Mouse (Mus musculus) B cell, adult 62 days (primary cell): ENCODE results near the gene 4930451I11Rik. TPM values are rescaled to one million over a fixed set of nuclear protein-coding genes. Genes with fewer than 3 reads are reported as not detected.

Experiments
- total RNA-seq: library from RNA; stranded (reverse); gene quantifications from 4 replicates; pipeline ENCODE4 v1.2.4, GENCODE M21; 2023

Gene 4930451I11Rik
- total RNA-seq = not detected in 4 replicates

DNA sequence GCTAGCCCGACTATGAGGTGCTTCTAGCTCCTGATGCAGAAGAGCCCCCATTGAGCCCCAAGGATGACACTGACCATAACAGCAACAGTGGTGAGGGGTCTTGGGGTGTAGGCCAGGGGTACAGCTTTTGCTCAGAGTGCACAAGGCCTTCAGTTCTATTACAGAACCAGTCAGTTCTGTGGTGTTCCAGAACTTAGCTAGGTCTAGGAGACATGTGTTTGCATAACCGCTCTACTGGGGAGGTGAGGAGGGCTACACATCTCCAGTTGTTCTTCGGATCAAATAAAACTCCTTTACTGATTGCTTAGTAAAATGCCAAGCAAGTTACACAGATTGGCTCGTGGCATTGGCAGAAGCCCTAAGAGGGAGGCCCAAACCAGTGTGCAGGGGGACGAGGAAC, at the start of gene 4930451I11Rik:
Gene 4930451I11Rik, minus strand, starts transcription at position 101 of the 400 bp plus-strand sequence.

DNA sequence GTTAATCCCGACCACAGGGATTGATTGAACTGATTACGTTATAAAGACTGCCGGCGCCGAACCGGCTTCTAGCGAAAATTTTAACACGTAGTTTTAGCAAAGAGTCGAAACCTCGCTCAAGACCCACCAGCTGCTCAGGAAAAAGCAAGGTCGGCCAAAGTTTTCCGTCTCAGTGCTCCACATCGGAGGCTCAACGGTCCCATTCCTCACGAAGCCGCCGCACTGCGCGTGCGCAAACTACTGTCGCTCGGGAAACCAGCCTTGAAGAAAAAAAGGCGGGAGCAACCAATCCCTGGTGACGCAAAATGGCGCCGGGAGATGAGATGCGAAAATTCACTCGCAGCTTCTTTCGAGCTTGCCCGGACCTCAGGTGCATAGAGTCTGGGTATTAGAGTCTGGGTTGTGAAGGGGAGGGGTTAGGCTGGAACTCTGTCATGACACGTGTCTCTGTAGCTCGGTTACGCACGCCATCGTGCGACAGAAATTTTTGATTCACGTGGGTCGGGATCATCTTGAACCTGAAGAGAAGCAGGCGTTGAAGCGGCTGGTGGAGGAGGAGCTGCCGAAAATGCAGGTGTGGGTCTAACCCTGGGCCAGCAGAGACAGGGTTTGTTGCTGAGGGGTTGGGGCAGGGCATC, 30.8 kb upstream of the 4930451I11Rik start, which contains the start of gene Ino80e:
Gene Ino80e, minus strand, starts transcription at position 231 of the 638 bp plus-strand sequence.

DNA sequence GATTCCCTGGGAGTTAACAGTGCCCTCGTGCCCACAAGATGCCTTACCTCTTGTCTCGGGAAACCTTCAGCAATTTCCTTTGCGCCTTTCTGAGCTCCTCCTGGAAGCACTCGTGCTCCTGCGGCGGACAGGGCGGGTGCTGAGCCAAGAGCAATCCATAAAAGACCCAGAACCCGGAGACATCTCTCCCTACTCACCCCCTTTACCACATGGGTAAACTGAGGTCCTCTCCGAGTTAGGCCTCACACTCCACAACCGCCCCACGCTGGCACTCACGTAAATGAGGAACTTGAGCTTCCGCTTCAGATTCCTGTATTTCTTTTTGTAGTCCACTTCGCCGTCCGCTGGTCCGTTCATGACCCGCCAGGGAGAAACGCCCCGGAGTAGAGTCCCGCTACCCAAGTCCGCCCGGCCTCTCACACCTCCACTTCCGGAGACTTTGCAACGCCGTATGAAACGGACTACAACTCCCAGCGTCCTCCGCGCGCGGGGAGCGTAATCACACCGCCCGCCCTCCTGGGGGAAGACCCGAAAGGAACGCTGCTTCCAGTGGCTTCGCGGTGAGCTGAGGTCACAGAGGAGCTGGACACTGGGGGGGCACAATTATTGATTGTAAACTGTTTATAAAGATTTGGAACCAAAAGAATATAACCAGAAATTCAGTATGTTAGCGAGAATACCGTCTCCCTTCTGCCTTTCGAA, 30.1 kb upstream of the 4930451I11Rik start, which contains the start of gene Hirip3:
Gene Hirip3, plus strand, starts transcription at position 544 of the 702 bp plus-strand sequence.

DNA sequence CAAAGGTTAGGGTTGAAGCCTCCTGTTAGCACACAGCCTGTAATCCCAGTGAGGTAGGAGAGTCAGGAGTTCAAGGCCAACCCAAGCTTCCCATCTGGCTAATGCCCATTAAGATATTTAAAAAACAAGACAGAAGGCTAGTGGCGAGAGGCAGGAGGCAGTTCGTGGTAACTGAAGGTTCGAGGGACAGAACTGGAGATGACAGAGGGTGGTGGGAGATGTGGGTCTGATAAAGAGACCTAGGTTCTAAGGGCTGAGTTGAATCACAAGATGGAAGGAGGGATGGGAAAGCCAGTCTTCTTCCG, 15.6 kb upstream of the 4930451I11Rik start, which contains the start of gene Doc2a:
Gene Doc2a, plus strand, starts transcription at position 301 of the 305 bp plus-strand sequence.

DNA sequence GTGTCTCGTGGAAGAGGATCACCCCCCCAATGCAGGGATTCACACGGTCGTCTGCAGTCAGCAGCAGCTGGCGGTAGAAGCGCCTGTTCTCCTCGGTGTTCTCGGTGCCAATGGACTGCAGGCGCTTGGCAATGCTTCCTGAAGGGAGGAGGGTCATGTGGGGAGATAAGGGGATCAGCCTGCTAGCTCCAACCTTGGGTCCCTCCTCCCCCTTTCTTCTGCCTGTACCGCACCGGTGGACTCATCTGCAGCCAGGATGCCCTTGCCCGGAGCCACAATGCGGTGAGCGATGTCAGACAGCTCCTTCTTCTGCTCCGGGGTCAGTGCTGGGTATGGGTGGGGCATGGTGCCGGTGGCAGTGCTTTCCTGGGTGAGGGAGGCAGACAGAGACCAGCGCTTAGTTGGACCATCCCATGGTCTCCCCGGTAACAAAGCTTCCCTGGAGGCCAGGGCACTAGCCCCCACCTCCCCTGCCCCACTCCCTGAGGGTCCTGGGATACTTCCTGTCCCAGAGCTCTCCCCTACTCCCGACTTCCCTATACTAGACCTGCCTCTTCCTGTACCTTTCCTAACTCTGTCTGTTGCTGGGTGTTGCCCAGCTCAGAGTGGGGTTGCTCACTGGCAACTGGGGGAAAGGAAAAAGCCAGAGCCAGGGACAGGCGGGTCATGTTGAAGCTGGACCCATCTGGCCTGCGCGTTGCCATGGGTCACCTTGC, 33.9 kb downstream of the 4930451I11Rik start, which contains the start of gene Fam57b:
Gene Fam57b, plus strand, starts transcription at position 258 of the 716 bp plus-strand sequence.

DNA sequence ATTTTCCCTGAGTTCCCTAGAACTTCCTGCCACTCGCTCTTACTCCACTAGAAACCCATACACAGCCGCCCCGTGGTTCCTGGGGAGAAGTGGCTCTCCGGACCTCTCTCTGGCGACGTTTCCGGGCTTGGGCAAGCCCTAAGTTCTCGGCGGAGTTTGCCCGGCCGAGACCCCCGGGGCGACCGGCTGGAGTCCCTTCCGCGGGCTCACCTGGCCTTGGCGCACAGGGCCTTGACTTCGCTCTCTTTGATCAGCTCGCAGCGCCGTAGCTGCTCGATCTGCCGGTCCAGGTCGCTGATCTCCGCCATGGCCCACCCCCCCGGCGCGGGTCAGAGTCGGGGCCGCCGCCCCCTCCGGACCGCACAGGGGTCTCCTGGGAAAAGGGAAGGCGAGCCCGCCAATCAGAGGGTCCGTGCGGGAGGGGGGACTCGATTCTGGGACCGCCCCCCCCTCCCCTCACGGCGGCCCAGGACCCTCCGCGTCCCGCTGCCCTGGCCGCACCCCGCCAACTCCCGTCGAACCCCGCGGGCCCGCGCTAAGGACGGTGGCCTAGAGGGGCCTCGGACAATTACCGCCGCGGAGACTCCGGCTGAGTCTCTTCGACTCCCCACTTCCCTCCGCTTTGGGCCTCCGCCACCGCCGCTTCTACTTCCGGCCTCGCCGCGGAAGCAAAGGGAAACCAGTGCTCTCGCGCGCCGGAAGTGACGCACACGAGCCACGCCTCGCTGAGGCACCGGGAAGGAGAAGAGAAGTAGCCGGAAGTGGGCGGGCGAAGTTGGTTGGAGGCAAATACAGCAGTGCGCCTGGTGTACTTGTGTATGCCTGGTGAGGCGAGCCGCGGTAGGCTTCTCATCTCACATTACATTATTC, 39.4 kb downstream of the 4930451I11Rik start, which contains the start of gene Ppp4c:
Gene Ppp4c, minus strand, starts transcription at position 646 of the 870 bp plus-strand sequence.

DNA sequence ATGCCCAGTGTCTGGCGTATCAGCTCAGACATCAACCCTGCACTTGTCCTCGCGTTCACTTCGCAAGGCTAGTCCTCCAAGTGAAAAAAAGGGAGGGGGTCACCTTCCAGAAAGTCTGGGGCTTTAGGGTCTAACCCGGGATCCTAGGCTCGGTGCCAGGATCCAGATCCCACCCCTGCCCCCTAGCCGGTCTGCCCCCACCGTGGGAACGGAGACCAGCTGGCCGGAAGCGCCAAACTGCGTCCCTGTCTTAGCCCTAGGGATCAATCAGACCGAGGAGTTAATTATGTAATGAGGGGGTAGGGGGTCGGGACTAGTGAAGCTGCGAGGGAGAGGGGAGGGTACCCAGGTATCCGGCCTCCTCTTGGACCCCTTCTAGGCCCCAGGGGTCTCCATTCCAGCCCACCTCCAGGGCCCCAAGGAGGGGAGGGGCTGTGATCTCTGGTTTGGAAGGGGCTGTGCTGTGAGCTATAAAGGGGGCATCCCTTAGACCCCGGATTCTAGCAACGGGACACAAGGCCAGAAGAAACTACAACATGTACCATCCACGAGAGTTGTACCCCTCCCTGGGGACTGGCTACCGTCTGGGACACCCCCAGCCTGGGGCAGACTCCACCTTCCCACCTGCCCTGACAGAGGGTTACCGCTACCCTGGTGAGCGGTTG, 50.3 kb downstream of the 4930451I11Rik start, which contains the start of gene Tbx6:
Gene Tbx6, plus strand, starts transcription at position 513 of the 665 bp plus-strand sequence.

Other genes starting within 250 kb of the 4930451I11Rik start
- 1.7 to 3.9 TPM (median 2.4 TPM) in 4 replicates for gene Apobr, start 246.7 kb downstream of the 4930451I11Rik start, total RNA-seq
- 60.3 to 80.2 TPM (median 76.1 TPM) in 4 replicates for gene Cln3, start 245.8 kb downstream of the 4930451I11Rik start, total RNA-seq
- not detected in 4 replicates for gene Il27, start 236.7 kb downstream of the 4930451I11Rik start, total RNA-seq
- not detected in 4 replicates for gene Nupr1, start 200.8 kb downstream of the 4930451I11Rik start, total RNA-seq
- 56.8 to 72.7 TPM (median 63.1 TPM) in 4 replicates for gene Sgf29, start 182.3 kb downstream of the 4930451I11Rik start, total RNA-seq
- gene Sult1a1, start 155.2 kb downstream of the 4930451I11Rik start, total RNA-seq = 0.46 TPM in 1 of 4 replicates, not detected in the others
- 90.9 to 132 TPM (median 97.6 TPM) in 4 replicates for gene Bola2, start 136.2 kb downstream of the 4930451I11Rik start, total RNA-seq
- 4.7 to 6.0 TPM (median 5.2 TPM) in 4 replicates for gene Slx1b, start 135.9 kb downstream of the 4930451I11Rik start, total RNA-seq
- 1,245 to 1,260 TPM (median 1,252 TPM) in 4 replicates for gene Coro1a, start 123.9 kb downstream of the 4930451I11Rik start, total RNA-seq
- gene Mapk3, start 72.0 kb downstream of the 4930451I11Rik start, total RNA-seq = 42.9 to 46.2 TPM (median 43.3 TPM) in 4 replicates
- 2.3 to 5.6 TPM (median 3.7 TPM) in 4 replicates for gene Gdpd3, start 65.3 kb downstream of the 4930451I11Rik start, total RNA-seq
- gene Ypel3, start 54.7 kb downstream of the 4930451I11Rik start, total RNA-seq = 220 to 232 TPM (median 230 TPM) in 4 replicates
- 7.8 to 8.8 TPM (median 8.4 TPM) in 4 replicates for gene Tbx6, start 50.2 kb downstream of the 4930451I11Rik start, total RNA-seq
- 252 to 268 TPM (median 266 TPM) in 4 replicates for gene Ppp4c, start 39.1 kb downstream of the 4930451I11Rik start, total RNA-seq
- gene Fam57b, start 34.0 kb downstream of the 4930451I11Rik start, total RNA-seq = 0.33 TPM in 1 of 4 replicates, not detected in the others
- not detected in 4 replicates for gene Doc2a, start 15.8 kb upstream of the 4930451I11Rik start, total RNA-seq
- gene Hirip3, start 30.3 kb upstream of the 4930451I11Rik start, total RNA-seq = 20.9 to 32.3 TPM (median 26.0 TPM) in 4 replicates
- gene Ino80e, start 30.7 kb upstream of the 4930451I11Rik start, total RNA-seq = 78.5 to 88.5 TPM (median 82.9 TPM) in 4 replicates
- 79.8 to 90.3 TPM (median 84.2 TPM) in 4 replicates for gene Taok2, start 53.1 kb upstream of the 4930451I11Rik start, total RNA-seq
- 37.9 to 43.4 TPM (median 42.2 TPM) in 4 replicates for gene Tmem219, start 91.3 kb upstream of the 4930451I11Rik start, total RNA-seq
- gene Kctd13, start 97.2 kb upstream of the 4930451I11Rik start, total RNA-seq = 39.8 to 42.9 TPM (median 41.8 TPM) in 4 replicates
- gene Asphd1, start 117.9 kb upstream of the 4930451I11Rik start, total RNA-seq = not detected in 4 replicates
- 4.0 to 6.6 TPM (median 5.4 TPM) in 4 replicates for gene Sez6l2, start 118.9 kb upstream of the 4930451I11Rik start, total RNA-seq
- gene Cdipt, start 144.3 kb upstream of the 4930451I11Rik start, total RNA-seq = 62.8 to 64.5 TPM (median 64.2 TPM) in 4 replicates
- 0.39 to 2.0 TPM (median 0.92 TPM) in 4 replicates for gene Cdiptos, start 144.5 kb upstream of the 4930451I11Rik start, total RNA-seq
- gene Mvp, start 183.0 kb upstream of the 4930451I11Rik start, total RNA-seq = 40.5 to 49.3 TPM (median 44.5 TPM) in 4 replicates
- 3.2 to 10.6 TPM (median 8.7 TPM) in 3 of 4 replicates, not detected in the other for gene Pagr1b, start 184.8 kb upstream of the 4930451I11Rik start, total RNA-seq
- 10.5 to 44.7 TPM (median 14.2 TPM) in 4 replicates for gene Pagr1a, start 185.7 kb upstream of the 4930451I11Rik start, total RNA-seq
- 7.4 to 42.0 TPM (median 30.9 TPM) in 4 replicates for gene Gm42742, start 189.5 kb upstream of the 4930451I11Rik start, total RNA-seq
- gene Prrt2, start 189.6 kb upstream of the 4930451I11Rik start, total RNA-seq = 1.4 to 2.1 TPM (median 1.8 TPM) in 3 of 4 replicates, not detected in the other
- gene Maz, start 195.4 kb upstream of the 4930451I11Rik start, total RNA-seq = 210 to 225 TPM (median 222 TPM) in 4 replicates
- 1.3 to 3.1 TPM (median 2.1 TPM) in 4 replicates for gene Kif22, start 210.8 kb upstream of the 4930451I11Rik start, total RNA-seq